In the genomic region with DNA sequence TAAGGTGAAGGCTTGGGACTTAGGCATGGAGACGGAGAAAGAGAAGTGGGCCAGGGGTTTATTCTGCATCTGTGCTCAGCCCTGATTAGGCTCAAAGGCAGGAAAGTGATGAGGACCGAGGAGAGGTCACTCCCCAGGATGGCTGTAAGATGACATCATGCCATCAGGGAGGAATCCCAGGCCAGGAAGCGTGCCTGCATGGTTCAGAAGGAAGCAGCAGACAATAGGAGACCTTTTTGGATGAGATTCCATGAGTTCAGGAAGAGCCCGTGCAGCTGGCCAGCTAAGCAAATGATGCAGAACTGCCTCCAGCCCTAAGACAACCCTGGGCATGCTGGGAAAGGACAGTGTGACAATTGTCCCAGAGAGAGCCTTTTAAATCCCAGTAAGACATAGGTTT, we compare ENCODE assay signal across 9 mouse cellular contexts.
DNase-seq lines count a peak whose midpoint lies in the region; ATAC-seq and TF ChIP-seq lines count a peak whose summit lies in the region.
"Had no signal": no experiment of that assay in that cellular context is flagged by ENCODE, and none has a peak within 500 bp of the region (broad histone marks: within the 10 kb centered on the region; RNA-seq: fewer than 3 reads in every experiment).

No protein-coding gene starts in this region.

- H3K9ac ChIP-seq in limb, embryonic 15.5 days, result no peak overlapping the region
- no peak overlapping the region for H3K9ac ChIP-seq in hindbrain, embryonic 12.5 days
- H3K9ac ChIP-seq in forebrain, embryonic 13.5 days, result no peak overlapping the region
- H3K9ac ChIP-seq in midbrain, postnatal 0 days (replicated peaks; ENCODE audit: low read length, poor library complexity, severe bottlenecking), result no peak overlapping the region

- peak; percentile 27 for DNase-seq in adrenal gland, postnatal 10 days
- no peak for DNase-seq in adrenal gland, postnatal 4 days (ENCODE audit: low spot score in 2 of 2)
- DNase-seq in heart, postnatal 14 days, result peak; percentile 34 to 57
- no peak for DNase-seq in midbrain, postnatal 0 days (ENCODE audit: low spot score)

- H3K36me3 ChIP-seq in limb, embryonic 15.5 days, result no peaks in the 10 kb centered on the region
- H3K36me3 ChIP-seq in hindbrain, embryonic 12.5 days, result no peaks in the 10 kb centered on the region
- H3K36me3 ChIP-seq in forebrain, embryonic 13.5 days (ENCODE audit: poor library complexity, severe bottlenecking), result no peaks in the 10 kb centered on the region
- no peaks in the 10 kb centered on the region for H3K36me3 ChIP-seq in midbrain, postnatal 0 days (ENCODE audit: insufficient read depth, low read length)

- no peaks in the 10 kb centered on the region for H3K9me3 ChIP-seq in limb, embryonic 15.5 days
- no peaks in the 10 kb centered on the region for H3K9me3 ChIP-seq in hindbrain, embryonic 12.5 days (replicated peaks)
- no peaks in the 10 kb centered on the region for H3K9me3 ChIP-seq in forebrain, embryonic 13.5 days (replicated peaks)
- H3K9me3 ChIP-seq in midbrain, postnatal 0 days (ENCODE audit: low read length), result no peaks in the 10 kb centered on the region

- 59% methylated on average over 4 of the region's 4 CpGs for WGBS in limb, embryonic 15.5 days
- WGBS in hindbrain, embryonic 12.5 days, result 56% methylated on average over 4 of the region's 4 CpGs
- 45% methylated on average over 4 of the region's 4 CpGs for WGBS in forebrain, embryonic 13.5 days
- WGBS in midbrain, postnatal 0 days, result 48% methylated on average over 4 of the region's 4 CpGs

- TF ChIP-seq CTCF in midbrain, postnatal 0 days (IDR thresholded peaks at IDR 0.05), result no peak

- ATAC-seq in limb, embryonic 15.5 days (ENCODE audit: insufficient number of reproducible peaks, low FRiP score, low TSS enrichment, low read depth), result no peak
- ATAC-seq in hindbrain, embryonic 12.5 days (ENCODE audit: low FRiP score), result no peak
- ATAC-seq in forebrain, embryonic 13.5 days, result no peak
- ATAC-seq in midbrain, postnatal 0 days (ENCODE audit: low FRiP score), result no peak

- peaks cover 31% of the 10 kb centered on the region for H3K4me1 ChIP-seq in brown adipose tissue, adult 24 weeks (ENCODE audit: control insufficient read depth, insufficient read depth, insufficient read length, low read length)
- peaks cover 41% of the 10 kb centered on the region for H3K4me1 ChIP-seq in limb, embryonic 15.5 days
- H3K4me1 ChIP-seq in hindbrain, embryonic 12.5 days, result peaks cover 5% of the 10 kb centered on the region
- H3K4me1 ChIP-seq in forebrain, embryonic 13.5 days, result peaks cover 35% of the 10 kb centered on the region
- no peaks in the 10 kb centered on the region for H3K4me1 ChIP-seq in midbrain, postnatal 0 days (ENCODE audit: insufficient read depth, low read length)

- H3K4me3 ChIP-seq in brown adipose tissue, adult 24 weeks (ENCODE audit: insufficient read depth, low read depth, low read length), result no peak overlapping the region
- H3K4me3 ChIP-seq in limb, embryonic 15.5 days, result no peak overlapping the region
- H3K4me3 ChIP-seq in hindbrain, embryonic 12.5 days, result no peak overlapping the region
- no peak overlapping the region for H3K4me3 ChIP-seq in forebrain, embryonic 13.5 days
- no peak overlapping the region for H3K4me3 ChIP-seq in midbrain, postnatal 0 days (ENCODE audit: low read depth, low read length)
- H3K4me3 ChIP-seq: myocyte had no signal

- H3K27me3 ChIP-seq in limb, embryonic 15.5 days, result no peaks in the 10 kb centered on the region
- H3K27me3 ChIP-seq in hindbrain, embryonic 12.5 days, result no peaks in the 10 kb centered on the region
- no peaks in the 10 kb centered on the region for H3K27me3 ChIP-seq in forebrain, embryonic 13.5 days
- no peaks in the 10 kb centered on the region for H3K27me3 ChIP-seq in midbrain, postnatal 0 days (ENCODE audit: insufficient read depth, low read length)

- intact Hi-C loops in heart, postnatal 14 days (cut with DNase I), result loop anchor here (5.0 kb wide), 1 partner anchor 39 kb away; no protein-coding TSS in a partner anchor

- H3K27ac ChIP-seq in brown adipose tissue, adult 24 weeks (replicated peaks; ENCODE audit: low read depth, low read length), result peak overlapping the region; percentile 74
- H3K27ac ChIP-seq in limb, embryonic 15.5 days, result 0 out of 2 replicates have a peak overlapping the region, but pooled peaks have one; percentile 19
- no peak overlapping the region for H3K27ac ChIP-seq in hindbrain, embryonic 12.5 days
- H3K27ac ChIP-seq in forebrain, embryonic 13.5 days, result no peak overlapping the region
- no peak overlapping the region for H3K27ac ChIP-seq in midbrain, postnatal 0 days (ENCODE audit: low read depth, low read length)

- no peak overlapping the region for H3K4me2 ChIP-seq in limb, embryonic 15.5 days
- no peak overlapping the region for H3K4me2 ChIP-seq in hindbrain, embryonic 12.5 days (replicated peaks)
- no peak overlapping the region for H3K4me2 ChIP-seq in forebrain, embryonic 13.5 days
- no peak overlapping the region for H3K4me2 ChIP-seq in midbrain, postnatal 0 days (ENCODE audit: low read depth, low read length, poor library complexity, severe bottlenecking)

Comparison
In these comparisons a context has a peak if more than half of its experiments do, and no peak if none do; other contexts are left out.
1. DNase-seq: peak in adrenal gland, postnatal 10 days (single experiment) and heart, postnatal 14 days (2 of 2); none in adrenal gland, postnatal 4 days (0 of 2) and midbrain, postnatal 0 days (single experiment).
2. H3K27ac ChIP-seq: peak in brown adipose tissue, adult 24 weeks (single experiment) and limb, embryonic 15.5 days (single experiment); none in hindbrain, embryonic 12.5 days (single experiment), forebrain, embryonic 13.5 days (single experiment) and midbrain, postnatal 0 days (single experiment).